Mouse (Mus musculus): ENCODE data around the gene Lsp1.

Lsp1 gene

DNA sequence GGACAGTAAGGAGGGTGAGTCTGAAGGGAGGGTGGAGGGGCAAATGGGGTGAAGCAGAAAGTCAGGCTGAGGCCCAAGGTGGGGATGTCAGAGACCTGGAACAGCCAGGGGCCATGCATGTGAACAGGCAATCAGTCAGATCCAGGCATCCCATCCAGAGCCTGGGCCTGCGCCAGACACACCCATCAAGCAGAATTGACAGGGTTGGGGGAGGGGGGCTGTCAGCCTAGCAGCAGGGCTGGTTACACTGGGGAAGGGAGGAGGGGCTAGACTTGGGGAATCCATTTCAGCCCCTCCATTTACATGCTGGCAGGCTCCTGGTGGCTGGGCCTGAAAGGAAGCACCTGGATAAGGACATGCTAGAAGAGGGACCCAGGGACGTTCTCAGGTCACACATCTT lies 45.3 kb downstream of the Lsp1 start:
- DNase-seq (ENCODE audit: low read depth, low spot score), result peak; percentile 67

- DNase-seq (ENCODE audit: low read depth, low spot score), result no peak
These were observed 45.9 kb downstream of the Lsp1 start for GRCm38 (mm10) chr7:142506501-142506900.

GRCm38 (mm10) chr7:142507453-142507852 lies 46.8 kb downstream of the Lsp1 start:
- no peak for DNase-seq (ENCODE audit: low read depth, low spot score)

- no peak for DNase-seq (ENCODE audit: low read depth, low spot score)
These were observed 48.9 kb downstream of the Lsp1 start for GRCm38 (mm10) chr7:142509518-142509917.

DNA sequence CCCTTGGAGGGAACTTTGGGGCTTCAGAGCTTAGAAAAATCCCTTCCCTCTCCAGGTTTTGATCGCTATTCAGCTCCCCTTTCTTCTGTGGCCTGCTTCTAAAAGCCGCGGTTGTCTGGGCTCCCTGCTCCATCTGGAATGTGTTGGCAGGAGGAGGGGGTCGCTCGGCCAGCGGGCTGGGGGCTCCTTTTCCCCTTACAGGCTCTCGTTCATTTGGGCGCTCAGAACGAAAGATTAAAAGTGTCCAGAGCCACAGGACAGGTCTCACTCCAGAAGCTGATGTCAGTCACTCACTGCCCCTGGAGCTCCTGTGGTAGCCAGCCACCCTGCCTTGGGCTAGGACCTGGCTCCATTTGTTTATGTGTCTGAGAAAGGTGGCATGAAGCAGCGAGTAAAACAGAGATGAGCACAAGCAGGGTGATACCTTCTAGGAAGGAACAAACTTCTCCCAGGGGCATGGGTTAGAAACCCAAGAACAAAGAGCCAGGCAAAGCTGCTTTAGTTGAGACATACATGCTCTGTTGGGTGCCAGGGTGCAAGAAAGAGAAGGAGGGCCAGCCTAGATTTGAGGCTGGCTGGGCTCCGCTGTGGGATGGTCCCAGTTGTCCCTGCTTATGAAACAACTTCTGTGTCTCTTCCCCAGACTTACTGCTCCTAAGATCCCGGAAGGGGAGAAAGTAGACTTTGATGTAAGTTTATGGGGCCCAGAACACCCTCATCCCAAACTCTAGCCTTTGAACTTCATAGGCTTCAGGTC lies 49.6 kb downstream of the Lsp1 start:
- no peak for DNase-seq (ENCODE audit: low read depth, low spot score)

- no peak for DNase-seq (ENCODE audit: low read depth, low spot score)
These were observed 53.4 kb downstream of the Lsp1 start for GRCm38 (mm10) chr7:142514048-142514447.

- DNase-seq (ENCODE audit: low read depth, low spot score), result no peak
These were observed 55.8 kb downstream of the Lsp1 start for GRCm38 (mm10) chr7:142516221-142516978.

DNA sequence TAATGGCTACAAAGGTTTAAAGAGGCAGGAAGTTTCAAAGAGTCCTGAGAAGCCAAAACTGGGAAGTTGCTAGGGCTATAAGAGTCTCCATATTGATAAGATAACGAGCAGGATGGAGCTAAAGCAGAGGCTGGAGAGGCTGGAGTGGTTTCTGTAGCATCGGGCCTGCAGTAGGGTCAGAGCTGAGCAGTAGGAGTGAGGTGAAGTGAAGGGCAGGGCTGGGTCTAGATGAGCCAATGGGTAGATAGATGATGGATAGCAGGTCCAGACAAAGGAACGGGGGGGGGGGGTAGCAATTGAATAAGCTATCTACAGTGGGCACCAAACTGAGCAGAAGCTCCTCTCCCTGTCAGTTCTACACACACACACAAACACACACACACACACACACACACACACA lies 56.9 kb downstream of the Lsp1 start:
- DNase-seq (ENCODE audit: low read depth, low spot score), result no peak

GRCm38 (mm10) chr7:142520331-142520730 lies 59.7 kb downstream of the Lsp1 start:
- DNase-seq (ENCODE audit: low read depth, low spot score), result no peak

DNA sequence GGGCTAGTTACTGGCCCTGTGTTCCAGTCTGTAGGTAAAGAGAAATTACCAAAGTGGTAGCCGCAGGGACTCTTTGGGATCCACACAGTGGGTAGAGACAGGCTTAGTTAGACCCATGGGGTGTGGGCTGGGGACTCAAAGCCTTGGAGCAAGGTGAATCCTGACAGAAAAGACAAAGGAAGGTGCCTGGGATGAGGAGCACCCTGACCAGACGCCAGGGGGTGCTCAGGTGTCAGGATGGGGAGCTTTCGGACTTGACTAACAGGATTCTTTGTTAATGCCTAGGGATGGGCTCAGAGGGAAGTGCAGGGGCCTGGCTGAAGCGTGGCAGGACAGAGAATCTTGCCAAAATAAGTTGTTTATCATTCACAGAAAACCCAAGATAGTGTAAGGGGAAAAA lies 61.7 kb downstream of the Lsp1 start:
- DNase-seq (ENCODE audit: low read depth, low spot score), result peak; percentile 82

DNA sequence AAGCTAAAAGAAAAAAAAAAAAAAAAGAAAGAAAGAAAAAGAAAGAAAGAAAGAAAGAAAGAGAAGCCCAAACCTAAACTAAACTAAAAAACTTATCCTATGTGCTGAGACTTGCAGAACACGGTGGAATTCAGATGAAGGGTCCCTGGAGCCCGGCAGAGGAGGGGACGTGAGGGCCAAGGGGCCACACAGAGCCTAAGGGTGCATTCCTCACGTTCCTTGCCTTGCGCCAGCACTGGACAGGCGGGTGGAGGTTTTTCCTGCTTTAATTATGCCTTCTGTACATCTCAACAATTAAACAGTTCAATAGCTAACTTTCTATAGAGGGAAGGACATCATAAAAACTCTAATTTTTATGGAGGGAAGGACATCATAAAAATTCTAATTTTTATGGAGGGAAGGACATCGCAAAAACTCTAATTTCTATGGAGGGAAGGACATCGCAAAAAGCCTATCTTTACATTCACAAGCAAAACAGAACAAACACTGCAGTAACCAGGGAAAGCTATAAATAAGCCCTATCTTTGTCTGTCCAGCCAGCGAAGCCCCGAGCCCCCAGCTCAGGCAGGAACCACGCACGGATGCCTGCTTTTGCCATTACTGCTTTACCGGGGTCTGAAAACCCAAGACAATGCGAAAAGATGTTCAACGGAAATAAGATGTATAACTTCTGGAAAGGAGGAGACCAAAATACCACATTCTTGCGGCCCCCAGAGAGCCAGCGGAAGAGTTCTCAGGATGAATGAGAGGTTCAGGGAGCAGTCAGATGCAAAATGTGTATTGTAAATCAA lies 62.8 kb downstream of the Lsp1 start:
- DNase-seq (ENCODE audit: low read depth, low spot score), result no peak

DNA sequence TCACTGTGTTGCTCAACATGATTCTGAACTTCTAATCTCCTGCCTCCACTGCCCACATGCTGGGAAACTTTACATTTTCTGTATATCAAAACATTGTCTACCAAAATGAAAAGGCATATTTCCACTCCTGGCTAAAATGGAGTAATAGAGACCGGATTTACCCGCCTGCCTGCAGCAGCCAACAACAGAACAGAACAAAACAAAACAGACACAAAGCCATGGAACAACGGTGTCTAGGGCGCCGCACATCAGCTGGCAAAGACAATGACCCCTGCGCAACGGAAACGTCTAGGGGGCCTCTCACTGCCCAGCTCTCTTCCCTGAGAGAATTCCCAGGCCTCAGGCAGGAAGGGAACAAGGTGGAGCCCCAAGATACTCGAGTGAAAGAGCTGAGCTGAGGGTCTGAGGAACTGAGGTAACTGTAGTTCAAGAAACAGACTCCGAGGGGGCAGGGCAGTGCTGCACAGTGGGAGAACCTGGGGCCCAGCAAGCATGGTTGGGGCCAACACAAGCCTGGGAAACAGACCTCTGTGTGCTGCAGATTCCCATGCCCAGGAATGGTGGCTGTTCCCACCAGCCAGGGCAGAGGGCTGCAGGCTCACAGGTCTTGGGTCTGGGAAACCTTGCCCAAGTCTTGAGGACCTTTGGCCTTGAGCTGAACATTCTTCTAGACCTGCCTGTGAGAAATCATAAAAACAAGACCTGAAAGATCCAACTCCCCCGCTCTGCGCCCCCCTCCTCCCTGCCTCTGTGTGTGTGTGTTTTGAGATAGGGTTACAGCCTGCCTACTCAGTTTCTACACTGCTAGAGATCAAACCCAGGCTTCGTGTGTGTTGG lies 65.0 kb downstream of the Lsp1 start:
- DNase-seq (ENCODE audit: low read depth, low spot score), result no peak

DNA sequence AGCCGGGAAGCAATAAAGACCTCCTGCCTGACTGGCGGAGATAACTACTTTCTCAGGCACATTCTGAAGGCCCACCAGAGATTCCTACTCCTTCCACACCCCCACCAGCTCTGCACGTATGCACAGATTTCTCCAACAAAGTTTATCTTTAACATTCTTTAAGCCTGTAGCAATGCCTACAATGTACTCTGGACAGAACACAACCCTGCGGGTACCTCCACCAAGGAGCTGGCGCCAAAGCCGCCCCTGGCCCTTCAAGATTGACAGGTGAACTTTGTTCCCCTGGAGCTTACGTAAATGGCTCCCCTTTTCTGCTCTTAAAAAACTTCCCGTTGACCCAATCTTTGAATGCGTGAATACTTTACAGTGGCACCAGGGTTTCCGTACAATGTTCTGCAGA lies 68.7 kb downstream of the Lsp1 start:
- DNase-seq (ENCODE audit: low read depth, low spot score), result no peak

DNA sequence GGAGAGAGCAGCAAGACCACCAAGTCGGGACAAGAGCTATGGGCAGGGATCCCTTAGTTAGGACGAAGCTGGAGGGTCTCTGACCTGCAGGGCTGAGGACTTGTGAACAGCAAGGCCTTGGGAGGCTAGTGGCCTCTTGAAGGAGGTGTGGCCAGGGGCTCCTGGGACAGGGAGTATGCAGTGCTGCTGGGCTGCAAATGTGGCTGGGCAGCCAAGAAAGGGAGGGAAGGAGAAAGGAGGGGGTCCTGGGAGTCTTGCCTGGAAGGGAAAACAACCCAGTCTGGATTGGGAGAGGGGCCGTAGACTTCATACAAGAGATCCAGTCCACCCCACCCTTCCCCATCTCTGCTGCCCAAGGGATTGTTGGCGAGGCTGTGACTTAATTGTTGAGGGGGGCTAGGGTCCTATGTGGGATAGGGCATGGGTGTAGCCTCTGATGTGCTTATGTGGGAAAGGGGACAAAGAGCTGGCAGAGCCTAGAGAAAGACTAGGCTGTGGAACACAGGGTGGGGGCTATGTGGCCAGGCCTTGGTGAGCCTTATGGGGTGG lies 71.4 kb downstream of the Lsp1 start:
- DNase-seq (ENCODE audit: low read depth, low spot score), result no peak

- peak; percentile 11 for DNase-seq (ENCODE audit: low read depth, low spot score)
These were observed 72.1 kb downstream of the Lsp1 start, which contains the start of gene Mrpl23 for GRCm38 (mm10) chr7:142532671-142533058. Gene Mrpl23, plus strand, starts transcription at chr7:142532686.

GRCm38 (mm10) chr7:142533059-142533855 lies 72.6 kb downstream of the Lsp1 start:
- DNase-seq (ENCODE audit: low read depth, low spot score), result peak; percentile 74

DNA sequence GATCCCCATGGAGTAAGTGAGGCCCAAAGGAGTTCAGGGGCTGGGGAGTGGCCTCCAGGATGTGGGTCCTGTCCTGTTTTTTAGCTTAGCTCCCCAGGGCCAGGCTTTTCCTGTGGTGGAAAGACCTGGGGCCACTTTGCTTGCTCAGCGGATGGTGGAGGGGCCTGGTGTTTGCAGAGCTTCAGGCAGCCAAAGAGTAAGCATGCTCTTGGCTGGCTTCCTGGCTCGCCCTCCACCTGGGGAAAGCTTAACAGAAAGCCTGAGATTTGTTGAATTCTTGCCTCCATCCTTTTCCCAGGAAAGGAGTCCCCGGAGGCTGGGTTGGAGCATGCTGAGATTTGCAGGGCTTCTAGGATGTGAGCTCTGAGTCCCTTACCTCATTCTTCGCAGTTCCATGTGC lies 74.5 kb downstream of the Lsp1 start:
- no peak for DNase-seq (ENCODE audit: low read depth, low spot score)

GRCm38 (mm10) chr7:142535832-142536231 lies 75.2 kb downstream of the Lsp1 start:
- DNase-seq (ENCODE audit: low read depth, low spot score), result no peak

DNA sequence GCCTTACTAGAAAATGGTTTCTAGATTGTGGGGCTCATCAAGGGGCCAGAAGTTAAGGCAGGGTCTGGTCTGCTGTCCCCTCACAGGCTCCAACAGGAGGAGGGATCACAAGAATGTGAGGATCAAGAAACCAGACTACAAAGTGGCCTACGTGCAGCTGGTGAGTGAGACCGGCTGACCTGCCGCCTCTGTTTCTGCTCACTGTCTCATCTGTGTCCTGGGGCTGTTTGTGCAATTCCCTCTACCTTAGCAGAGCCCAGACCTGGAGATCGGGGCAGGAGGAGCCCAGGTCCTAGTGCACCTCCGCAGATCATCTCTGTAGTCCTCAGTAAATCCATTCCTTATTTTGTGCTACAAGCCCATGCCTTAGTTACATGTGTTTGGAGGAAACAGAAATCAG lies 76.6 kb downstream of the Lsp1 start:
- no peak for DNase-seq (ENCODE audit: low read depth, low spot score)

- peak; percentile 73 for DNase-seq (ENCODE audit: low read depth, low spot score)
These were observed 77.3 kb downstream of the Lsp1 start for GRCm38 (mm10) chr7:142537879-142538278.

Measured in ES-CJ7 (cell line).